Mouse (Mus musculus) brain, embryonic 14.5 days (tissue): ENCODE measurements around the gene Chrnb4.

Source experiments
- CTCF ChIP-seq: fragments of 200-500 bp; IDR thresholded peaks from 2 replicates; pipeline ENCODE4 v1.5.1; 2012; ENCODE audit warnings: inconsistent platforms, mild to moderate bottlenecking, moderate library complexity, borderline replicate concordance; ENCODE audit not compliant: insufficient read depth, insufficient read length; ENCODE audit errors: extremely low read depth
- POLR2A ChIP-seq: fragments of 200-500 bp; IDR thresholded peaks from 2 replicates; pipeline ENCODE4 v1.6.1; 2012; ENCODE audit warnings: mild to moderate bottlenecking, inconsistent platforms, borderline replicate concordance; ENCODE audit not compliant: poor library complexity, insufficient read depth, insufficient read length, severe bottlenecking; ENCODE audit errors: extremely low read depth

- TF ChIP-seq CTCF (no peak), POLR2A (no peak)
Measured at GRCm38 (mm10) chr9:55003609-55004008, 45.0 kb downstream of the Chrnb4 start.
